Mouse (Mus musculus) forebrain, embryonic 12.5 days (tissue): ENCODE results near the gene Obp2b. TPM values are rescaled to one million over a fixed set of nuclear protein-coding genes. Genes with fewer than 3 reads are reported as not detected.
A peak's percentile ranks its signal among the peaks of the same experiment; 100 is the strongest.
"Not testable (repeated sequence)": the region's sequence is repeated elsewhere in the genome, so short reads cannot be mapped to it uniquely, and the experiment has no call there.

Experiments
- ATAC-seq: fragments of 200-750 bp; cut with Nextera tagmentation; 2 replicates; pipeline ENCODE4 v1.8.0; 2017; ENCODE audit warnings: moderate TSS enrichment; ENCODE audit not compliant: low FRiP score
- H3K27ac ChIP-seq: fragments of 300-500 bp; sonication (generic); 2 replicates; pipeline ENCODE4 v1.5.1; 2016; ENCODE audit warnings: mild to moderate bottlenecking
- H3K27me3 ChIP-seq: fragments of 300-500 bp; sonication (generic); 2 replicates; pipeline ENCODE4 v1.6.1; 2016; ENCODE audit warnings: mild to moderate bottlenecking
- H3K36me3 ChIP-seq: fragments of 300-500 bp; sonication (generic); replicated peaks from 2 replicates; pipeline ENCODE4 v1.6.1; 2016; ENCODE audit warnings: mild to moderate bottlenecking
- H3K4me1 ChIP-seq: fragments of 300-500 bp; sonication (generic); 2 replicates; pipeline ENCODE4 v1.6.1; 2016
- H3K4me2 ChIP-seq: fragments of 300-500 bp; sonication (generic); 2 replicates; pipeline ENCODE4 v1.6.1; 2016; ENCODE audit warnings: mild to moderate bottlenecking, moderate library complexity
- H3K4me3 ChIP-seq: fragments of 300-500 bp; sonication (generic); replicated peaks from 2 replicates; pipeline ENCODE4 v1.5.1; 2016; ENCODE audit warnings: mild to moderate bottlenecking
- H3K9ac ChIP-seq: fragments of 300-500 bp; sonication (generic); 2 replicates; pipeline ENCODE4 v1.6.1; 2016; ENCODE audit warnings: mild to moderate bottlenecking
- H3K9me3 ChIP-seq: fragments of 300-500 bp; sonication (generic); 2 replicates; pipeline ENCODE4 v1.6.1; 2016
- WGBS: fragments of 180-500 bp; shearing (Covaris S2); methylation state at CpG from one replicate; pipeline ENCODE4 v1.1.7; 2016; 5-methylcytosine and 5-hydroxymethylcytosine counted together
- polyA plus RNA-seq: library from polyadenylated mRNA; unstranded; fragments of >200 nt; fragmentation: Nextera tagmentation; extraction: Ambion mirVana; gene quantifications from 2 replicates; pipeline ENCODE4 v1.2.1, GENCODE M21; 2016

Obp2b gene
- polyA plus RNA-seq = not detected in 2 replicates

DNA sequence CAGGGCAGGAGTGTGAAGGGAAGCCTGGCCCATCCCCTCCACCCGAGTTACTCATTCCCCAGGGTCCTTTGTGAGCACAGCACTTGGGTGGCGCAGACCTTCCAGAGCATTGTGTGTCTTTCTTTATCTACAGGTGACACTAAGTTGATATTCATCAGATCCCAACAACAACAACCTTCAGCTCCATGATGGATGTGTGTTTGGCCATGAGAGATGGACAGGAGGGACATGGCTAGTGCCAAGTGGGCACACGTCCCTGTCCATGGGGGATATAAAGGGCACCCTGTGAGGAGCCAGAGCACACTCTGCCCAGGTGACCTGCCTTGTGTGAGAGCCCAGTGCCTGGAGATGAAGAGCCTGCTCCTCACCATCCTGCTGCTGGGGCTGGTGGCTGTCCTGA is at the start of gene Obp2b:
TSS of gene Obp2b (plus strand) at position 301 of the 400 bp plus-strand sequence.
- H3K36me3 ChIP-seq, H3K9me3 ChIP-seq, H3K27me3 ChIP-seq, H3K4me2 ChIP-seq, ATAC-seq, H3K4me1 ChIP-seq, H3K9ac ChIP-seq, H3K4me3 ChIP-seq, H3K27ac ChIP-seq: not testable (repeated sequence)
- 79% methylated on average over 3 of the region's 3 CpGs for WGBS

DNA sequence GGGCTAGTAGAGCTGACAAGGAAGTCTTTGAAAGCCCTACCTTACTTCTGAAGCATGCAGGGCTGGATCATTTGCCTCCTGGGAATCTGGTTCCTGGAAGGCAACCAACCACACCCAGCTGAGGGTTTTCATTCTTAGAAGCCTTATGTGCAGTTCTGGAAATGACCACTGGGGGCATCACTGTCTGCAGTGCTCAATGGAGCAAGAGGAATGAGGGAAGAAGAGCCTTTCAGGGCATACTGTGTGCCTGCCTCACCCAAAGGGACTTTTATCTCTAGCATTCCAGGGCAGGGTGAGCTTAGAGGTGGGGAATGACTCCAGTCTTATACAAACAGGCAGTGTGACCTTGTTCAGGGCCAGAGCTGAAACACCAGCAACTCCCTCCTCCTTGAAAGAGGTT is 42.2 kb upstream of the Obp2b start:
- no peak overlapping the region for H3K9ac ChIP-seq
- H3K27ac ChIP-seq = no peak overlapping the region
- no peak for ATAC-seq
- H3K27me3 ChIP-seq = no peaks in the 10 kb centered on the region
- H3K4me1 ChIP-seq = no peaks in the 10 kb centered on the region
- H3K36me3 ChIP-seq = no peaks in the 10 kb centered on the region
- no peak overlapping the region for H3K4me3 ChIP-seq
- H3K4me2 ChIP-seq = no peak overlapping the region
- no peaks in the 10 kb centered on the region for H3K9me3 ChIP-seq

DNA sequence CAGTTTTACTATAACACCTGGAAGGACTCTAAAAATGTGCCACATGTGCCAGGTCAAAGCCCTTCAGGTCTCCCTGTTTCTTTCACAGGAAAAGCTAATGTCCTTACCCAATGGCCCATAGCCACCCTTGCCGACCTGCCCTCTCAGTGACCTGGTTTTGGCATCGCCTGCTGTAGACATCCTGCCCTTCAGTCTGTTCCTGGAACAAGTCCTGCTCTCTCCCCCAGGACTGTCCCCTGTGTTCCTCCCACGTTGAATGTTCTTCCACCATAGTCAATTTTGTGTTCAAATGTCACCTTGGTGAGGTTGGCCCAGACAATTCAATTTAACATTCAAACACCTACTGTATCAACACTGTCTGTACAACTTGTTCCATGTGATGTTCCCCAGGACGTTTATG is 39.9 kb upstream of the Obp2b start:
- Histone ChIP-seq H3K4me3 (no peak overlapping the region), H3K27me3 (0 out of 2 replicates have a peak, but pooled peaks cover 9% of the 10 kb centered on the region), H3K27ac (no peak overlapping the region), H3K9ac (no peak overlapping the region), H3K4me2 (no peak overlapping the region), H3K9me3 (no peaks in the 10 kb centered on the region), H3K36me3 (no peaks in the 10 kb centered on the region), H3K4me1 (no peaks in the 10 kb centered on the region)
- 74% methylated on average over 4 of the region's 4 CpGs for WGBS
- no peak for ATAC-seq

DNA sequence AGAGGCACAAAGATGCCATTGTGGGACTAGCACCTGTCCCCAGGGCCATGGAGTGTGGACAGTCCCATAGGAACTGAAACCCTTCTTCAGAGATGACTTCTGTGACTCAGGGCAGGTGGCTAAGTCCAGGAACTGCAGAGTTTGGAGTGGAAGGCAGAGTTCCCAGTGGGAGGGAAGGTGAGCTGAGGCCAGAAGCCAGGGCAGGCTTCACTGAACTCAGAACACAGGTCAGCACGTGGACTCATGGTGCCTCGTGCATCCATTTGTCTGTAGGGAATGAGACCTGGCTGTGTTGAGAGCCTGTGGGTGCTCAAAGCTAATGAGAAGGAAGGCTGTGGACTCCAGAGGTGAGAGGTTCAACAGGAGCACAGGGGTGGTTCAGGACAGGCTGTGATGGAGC is 38.1 kb upstream of the Obp2b start:
- Histone ChIP-seq H3K4me3 (no peak overlapping the region), H3K4me1 (no peaks in the 10 kb centered on the region), H3K36me3 (no peaks in the 10 kb centered on the region), H3K9me3 (no peaks in the 10 kb centered on the region), H3K4me2 (no peak overlapping the region), H3K9ac (no peak overlapping the region), H3K27ac (no peak overlapping the region), H3K27me3 (0 out of 2 replicates have a peak, but pooled peaks cover 9% of the 10 kb centered on the region)
- ATAC-seq = no peak
- 83% methylated on average over 2 of the region's 2 CpGs for WGBS

DNA sequence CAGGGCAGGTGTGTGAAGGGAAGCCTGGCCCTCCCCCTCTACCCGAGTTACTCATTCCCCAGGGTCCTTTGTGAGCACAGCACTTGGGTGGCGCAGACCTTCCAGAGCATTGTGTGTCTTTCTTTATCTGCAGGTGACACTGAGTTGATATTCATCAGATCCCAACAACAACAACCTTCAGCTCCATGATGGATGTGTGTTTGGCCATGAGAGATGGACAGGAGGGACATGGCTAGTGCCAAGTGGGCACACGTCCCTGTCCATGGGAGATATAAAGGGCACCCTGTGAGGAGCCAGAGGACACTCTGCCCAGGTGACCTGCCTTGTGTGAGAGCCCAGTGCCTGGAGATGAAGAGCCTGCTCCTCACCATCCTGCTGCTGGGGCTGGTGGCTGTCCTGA is 37.1 kb upstream of the Obp2b start, which contains the start of gene Obp2a:
TSS of gene Obp2a (plus strand) at position 301 of the 400 bp plus-strand sequence.
- not testable (repeated sequence) for H3K4me2 ChIP-seq, H3K36me3 ChIP-seq, H3K4me1 ChIP-seq, ATAC-seq, H3K27ac ChIP-seq, H3K4me3 ChIP-seq, H3K27me3 ChIP-seq, H3K9ac ChIP-seq, H3K9me3 ChIP-seq
- 81% methylated on average over 3 of the region's 3 CpGs for WGBS

DNA sequence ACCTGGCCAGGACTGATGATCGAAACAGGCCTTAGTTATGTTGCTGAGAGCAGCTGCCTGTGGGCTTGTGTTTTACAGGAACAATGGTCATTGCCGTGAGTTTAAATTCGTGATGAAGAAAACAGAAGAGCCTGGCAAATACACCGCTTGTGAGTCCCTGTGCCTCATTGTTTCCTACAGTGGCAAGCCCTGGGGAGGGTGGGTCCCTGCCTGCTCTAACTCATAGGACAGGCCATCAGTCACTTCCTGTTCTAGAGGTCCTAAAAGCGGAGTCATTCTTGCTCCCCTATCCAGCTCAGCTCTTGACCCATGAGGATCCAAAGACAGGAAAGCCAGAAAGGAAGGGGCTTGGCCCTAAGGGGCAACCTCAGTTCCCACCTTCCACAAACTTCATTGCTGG is 35.8 kb upstream of the Obp2b start:
- H3K4me3 ChIP-seq = no peak overlapping the region
- H3K27ac ChIP-seq = no peak overlapping the region
- no peak for ATAC-seq
- H3K4me2 ChIP-seq = no peak overlapping the region
- H3K36me3 ChIP-seq = no peaks in the 10 kb centered on the region
- H3K4me1 ChIP-seq = no peaks in the 10 kb centered on the region
- H3K9me3 ChIP-seq = no peaks in the 10 kb centered on the region
- no peak overlapping the region for H3K9ac ChIP-seq
- 0 out of 2 replicates have a peak, but pooled peaks cover 9% of the 10 kb centered on the region for H3K27me3 ChIP-seq
- WGBS = 85% methylated on average over 5 of the region's 5 CpGs

DNA sequence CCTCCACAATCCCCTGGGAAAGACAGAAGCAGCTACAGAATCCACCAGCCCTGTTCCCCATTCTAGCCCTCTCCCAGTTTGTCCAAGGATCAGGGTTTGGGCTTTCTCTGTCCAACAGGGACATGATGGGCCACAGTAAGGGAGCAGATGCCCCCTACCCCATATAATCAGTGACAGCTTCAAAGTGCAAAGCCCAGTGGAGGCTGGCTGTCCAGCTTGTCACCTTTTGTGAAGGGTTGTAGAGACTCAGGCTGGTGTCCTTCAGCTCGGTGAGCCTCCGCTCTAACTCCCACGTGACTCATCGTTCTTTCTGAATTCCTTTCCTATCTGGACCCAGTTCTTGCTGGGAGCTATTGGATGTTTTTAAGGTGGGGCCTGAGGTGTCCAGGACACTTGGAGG is 33.1 kb upstream of the Obp2b start:
- no peaks in the 10 kb centered on the region for H3K9me3 ChIP-seq
- H3K4me3 ChIP-seq = no peak overlapping the region
- H3K9ac ChIP-seq = no peak overlapping the region
- H3K27me3 ChIP-seq = 0 out of 2 replicates have a peak, but pooled peaks cover 9% of the 10 kb centered on the region
- H3K27ac ChIP-seq = no peak overlapping the region
- peaks cover 10% of the 10 kb centered on the region for H3K4me1 ChIP-seq
- whole genome bisulfite sequencing = 87% methylated on average over 4 of the region's 4 CpGs
- no peak overlapping the region for H3K4me2 ChIP-seq
- ATAC-seq = no peak
- H3K36me3 ChIP-seq = no peaks in the 10 kb centered on the region

DNA sequence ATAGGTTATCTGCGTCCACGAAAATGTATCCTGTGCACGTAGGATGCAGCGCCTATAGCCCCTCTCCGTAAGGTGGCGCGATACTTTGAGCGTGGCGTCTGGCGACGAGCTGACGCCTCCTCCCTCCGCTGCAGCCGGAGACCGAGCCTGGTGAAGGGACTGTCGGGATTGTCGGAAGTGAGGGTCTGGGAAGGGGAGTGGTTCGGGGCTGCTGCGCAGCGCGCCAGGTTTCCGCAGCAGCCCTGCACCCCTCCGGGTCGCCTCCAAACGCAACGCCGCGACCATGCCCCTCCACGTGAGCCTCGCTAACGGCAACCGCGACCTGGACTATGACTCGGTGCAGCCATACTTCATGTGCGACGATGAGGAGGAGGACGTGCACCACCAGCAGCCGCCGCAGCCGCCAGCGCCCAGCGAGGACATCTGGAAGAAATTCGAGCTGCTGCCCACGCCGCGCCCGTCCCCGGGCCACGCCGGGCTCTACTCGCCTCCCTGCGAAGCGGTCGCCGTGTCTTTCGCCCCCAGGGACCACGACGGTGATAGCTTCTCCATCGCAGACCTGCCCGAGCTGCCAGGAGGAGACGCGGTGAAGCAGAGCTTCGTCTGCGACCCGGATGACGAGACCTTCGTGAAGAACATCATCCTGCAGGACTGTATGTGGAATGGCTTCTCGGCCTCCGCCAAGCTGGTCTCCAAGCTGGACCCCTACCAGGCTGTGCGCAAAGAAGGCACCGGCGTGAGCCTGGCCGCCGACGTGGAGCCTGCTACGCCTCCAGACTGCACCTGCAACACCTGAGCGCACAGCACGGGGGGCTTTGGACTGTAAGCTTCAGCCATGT is 29.9 kb upstream of the Obp2b start, which contains the start of gene Bmyc:
TSS of gene Bmyc (plus strand) at position 97 of the 839 bp plus-strand sequence.
- no peaks in the 10 kb centered on the region for H3K9me3 ChIP-seq
- H3K27me3 ChIP-seq = 0 out of 2 replicates have a peak, but pooled peaks cover under 1% of the 10 kb centered on the region
- H3K4me1 ChIP-seq = peaks cover 16% of the 10 kb centered on the region
- no peaks in the 10 kb centered on the region for H3K36me3 ChIP-seq
- under 1% methylated on average over 78 of the region's 78 CpGs for WGBS
- H3K27ac ChIP-seq = peak within 1 kb of the TSS; percentile 78
- H3K4me2 ChIP-seq = peak within 1 kb of the TSS; percentile 84
- H3K9ac ChIP-seq = peak within 1 kb of the TSS; percentile 88
- H3K4me3 ChIP-seq = peak within 1 kb of the TSS; percentile 81
- peak; percentile 94 for ATAC-seq

DNA sequence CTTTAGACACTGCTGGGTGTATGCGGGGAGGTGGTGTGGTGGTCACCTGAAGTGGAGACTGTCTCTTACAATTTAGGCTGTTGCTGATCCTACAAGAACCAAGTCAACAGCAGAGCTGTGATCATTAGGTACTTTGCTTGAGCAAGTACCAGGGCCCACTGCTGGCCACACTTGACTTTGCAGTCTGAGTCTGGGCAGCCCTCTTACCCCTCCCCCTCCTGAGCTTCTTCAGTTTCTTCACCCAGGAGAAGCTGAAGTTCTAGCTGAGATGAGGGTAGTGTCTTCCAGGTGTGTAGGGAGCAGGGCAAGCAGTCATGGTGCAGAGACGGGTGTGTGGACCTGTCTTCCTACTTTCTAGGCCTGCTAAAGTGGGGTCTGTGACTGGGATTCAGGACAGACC is 28.7 kb upstream of the Obp2b start:
- Histone ChIP-seq H3K4me3 (no peak overlapping the region), H3K27me3 (no peaks in the 10 kb centered on the region), H3K4me1 (peaks cover 18% of the 10 kb centered on the region), H3K36me3 (no peaks in the 10 kb centered on the region), H3K9me3 (no peaks in the 10 kb centered on the region), H3K9ac (no peak overlapping the region), H3K4me2 (peak overlapping the region; percentile 8; the same call in 1 of the 2 replicates), H3K27ac (no peak overlapping the region)
- ATAC-seq = no peak
- 83% methylated on average over 2 of the region's 2 CpGs for WGBS

DNA sequence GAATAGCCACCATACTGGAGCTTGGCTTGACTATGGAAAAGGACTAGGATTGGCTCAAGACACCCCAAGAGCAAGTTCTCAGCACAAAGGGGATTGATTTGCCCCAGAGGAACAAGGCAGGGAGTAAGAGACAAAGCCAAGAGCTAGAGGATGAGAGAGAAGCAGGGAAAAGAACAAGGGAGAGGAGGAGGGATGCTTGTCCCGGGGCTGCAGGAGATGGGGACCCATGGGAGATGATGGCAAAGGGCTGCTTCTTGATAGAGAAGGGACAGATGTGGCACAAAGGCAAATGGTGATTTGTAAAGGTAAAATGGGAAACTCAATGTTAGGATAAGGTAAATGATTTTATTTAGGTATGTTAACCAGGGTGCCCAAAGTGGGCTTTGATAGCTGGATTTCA is 27.8 kb upstream of the Obp2b start:
- not testable (repeated sequence) for H3K4me2 ChIP-seq, H3K27me3 ChIP-seq, H3K36me3 ChIP-seq, H3K4me3 ChIP-seq, H3K9me3 ChIP-seq, ATAC-seq, H3K9ac ChIP-seq, H3K27ac ChIP-seq
- H3K4me1 ChIP-seq = peaks cover 18% of the 10 kb centered on the region
- WGBS = 96% methylated on average over 1 of the region's 1 CpGs

DNA sequence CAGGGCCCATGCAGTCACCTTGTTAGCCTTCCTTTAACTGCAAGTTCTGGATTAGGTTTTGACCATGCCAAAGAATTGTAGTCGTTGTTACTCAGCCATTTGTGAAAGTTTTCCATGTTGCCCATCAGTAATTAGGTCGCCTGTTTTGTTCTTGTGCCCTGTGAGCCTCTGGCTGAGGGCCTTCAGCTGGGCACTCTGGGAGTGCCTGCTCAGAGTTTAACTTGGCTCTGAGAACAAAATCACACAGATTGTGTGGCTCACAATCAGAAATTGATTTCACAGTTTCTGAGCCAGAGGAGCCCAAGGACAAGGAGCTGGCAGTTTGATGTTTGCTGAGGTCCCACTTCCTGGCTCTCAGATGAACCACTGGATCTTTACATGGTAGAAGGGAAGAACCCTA is 27.0 kb upstream of the Obp2b start:
- H3K27me3 ChIP-seq, H3K27ac ChIP-seq, ATAC-seq, H3K4me2 ChIP-seq, H3K4me3 ChIP-seq, H3K36me3 ChIP-seq, H3K9me3 ChIP-seq, H3K9ac ChIP-seq: not testable (repeated sequence)
- peaks cover 18% of the 10 kb centered on the region for H3K4me1 ChIP-seq
- WGBS = 75% methylated on average over 2 of the region's 2 CpGs

DNA sequence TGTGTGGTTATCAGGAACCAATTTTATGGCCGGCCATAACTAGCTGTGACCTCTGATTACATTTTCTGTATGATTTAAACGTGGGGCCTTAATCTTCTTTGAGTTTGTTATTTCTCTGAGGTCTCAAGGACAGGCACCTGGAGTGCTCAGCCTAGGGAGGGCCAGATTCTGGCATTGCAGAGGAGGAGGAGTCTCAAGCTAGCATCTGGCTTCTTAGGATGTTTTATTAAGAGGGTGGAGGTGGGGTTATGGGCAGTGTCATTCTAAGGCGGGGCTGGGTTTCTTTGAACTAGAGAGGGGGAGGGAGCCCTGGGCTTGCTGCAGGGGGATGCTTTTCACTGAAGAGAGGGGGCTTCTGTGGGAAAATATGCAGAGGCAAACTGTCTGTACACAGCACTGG is 25.2 kb upstream of the Obp2b start:
- not testable (repeated sequence) for H3K9me3 ChIP-seq, H3K4me3 ChIP-seq, H3K36me3 ChIP-seq, H3K27ac ChIP-seq, H3K27me3 ChIP-seq, H3K9ac ChIP-seq, ATAC-seq, H3K4me2 ChIP-seq
- 40% methylated on average over 3 of the region's 3 CpGs for WGBS
- peaks cover 18% of the 10 kb centered on the region for H3K4me1 ChIP-seq

DNA sequence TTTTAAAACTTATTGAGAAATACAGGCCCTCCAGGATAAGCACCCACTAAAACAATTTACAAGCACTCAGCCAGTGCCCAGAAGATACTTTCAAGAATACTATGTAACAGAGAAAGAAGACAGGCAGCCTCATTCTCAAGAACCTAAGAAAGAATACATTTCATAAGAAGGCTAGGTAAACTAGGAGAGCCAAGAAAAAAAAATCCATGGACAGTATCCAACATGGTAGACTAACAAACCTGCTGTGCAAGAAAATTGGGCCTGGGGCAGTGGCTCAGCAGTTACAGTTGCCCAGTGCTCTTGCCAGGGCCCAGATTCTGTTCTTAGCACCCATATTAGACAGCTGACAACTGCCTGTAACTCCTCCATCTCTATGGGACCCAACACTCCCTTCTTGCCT is 19.6 kb upstream of the Obp2b start:
- H3K9me3 ChIP-seq = 0 out of 2 replicates have a peak, but pooled peaks cover 2% of the 10 kb centered on the region
- ATAC-seq = no peak

More for the DNA sequence above, 19.6 kb upstream of the Obp2b start:
- no peak overlapping the region for H3K4me2 ChIP-seq
- no peak overlapping the region for H3K27ac ChIP-seq
- H3K4me3 ChIP-seq = no peak overlapping the region
- no peaks in the 10 kb centered on the region for H3K4me1 ChIP-seq
- H3K27me3 ChIP-seq = no peaks in the 10 kb centered on the region
- H3K9ac ChIP-seq = no peak overlapping the region
- H3K36me3 ChIP-seq = no peaks in the 10 kb centered on the region
